Mouse (Mus musculus) right cerebral cortex, postnatal 36 days (tissue): Measurements from ENCODE around the gene Fst.

Source experiments
- DNase-seq, 2 experiments: peaks; one replicate each; pipeline ENCODE4 v3.0.0; 2022; ENCODE audit warnings: low spot score in 2 of 2, mixed read lengths in 1 of 2

The Fst gene

GRCm38 (mm10) chr13:114419364-114419763, 39.4 kb downstream of the Fst start:
- DNase-seq, result no peak

- no peak for DNase-seq
Measured at GRCm38 (mm10) chr13:114412326-114412725, 46.4 kb downstream of the Fst start.

- no peak for DNase-seq
Measured at GRCm38 (mm10) chr13:114406866-114407265, 51.9 kb downstream of the Fst start.

- DNase-seq, result no peak
Measured at GRCm38 (mm10) chr13:114406424-114406823, 52.3 kb downstream of the Fst start.

GRCm38 (mm10) chr13:114405100-114405715, 53.5 kb downstream of the Fst start:
- no peak for DNase-seq
